Mouse (Mus musculus) embryonic facial prominence, embryonic 14.5 days (tissue): ENCODE measurements around the gene Cfap97. TPM values are rescaled to one million over a fixed set of nuclear protein-coding genes. Genes with fewer than 3 reads are reported as not detected.

Experiments used
- ATAC-seq: fragments of 200-750 bp; cut with Nextera tagmentation; 2 replicates; pipeline ENCODE4 v1.8.0; 2017; ENCODE audit warnings: low read depth, moderate number of reproducible peaks, moderate TSS enrichment
- DNase-seq: peaks from one replicate; pipeline ENCODE4 v3.0.0-alpha.2; 2015; ENCODE audit warnings: low spot score
- H3K27ac ChIP-seq: fragments of 300-500 bp; sonication (generic); replicated peaks from 2 replicates; pipeline ENCODE4 v1.5.1; 2014; ENCODE audit warnings: low read depth, mild to moderate bottlenecking, low read length, moderate library complexity
- H3K27me3 ChIP-seq: fragments of 300-500 bp; sonication (generic); replicated peaks from 2 replicates; pipeline ENCODE4 v1.6.1; 2014; ENCODE audit warnings: low read length; ENCODE audit not compliant: control insufficient read depth, insufficient read depth
- H3K36me3 ChIP-seq: fragments of 300-500 bp; sonication (generic); 2 replicates; pipeline ENCODE4 v1.6.1; 2014; ENCODE audit warnings: low read length, mixed read lengths; ENCODE audit not compliant: control insufficient read depth, insufficient read depth
- H3K4me1 ChIP-seq: fragments of 300-500 bp; sonication (generic); 2 replicates; pipeline ENCODE4 v1.6.1; 2014; ENCODE audit warnings: antibody characterized with exemption, low read length; ENCODE audit not compliant: control insufficient read depth, insufficient read depth
- H3K4me2 ChIP-seq: fragments of 300-500 bp; sonication (generic); 2 replicates; pipeline ENCODE4 v1.6.1; 2014; ENCODE audit warnings: low read depth, mild to moderate bottlenecking, low read length, moderate library complexity, mixed read lengths
- H3K4me3 ChIP-seq: fragments of 300-500 bp; sonication (generic); 2 replicates; pipeline ENCODE4 v1.5.1; 2014; ENCODE audit warnings: low read depth, mild to moderate bottlenecking, low read length
- H3K9ac ChIP-seq: fragments of 300-500 bp; sonication (generic); 2 replicates; pipeline ENCODE4 v1.6.1; 2014; ENCODE audit warnings: low read depth, mild to moderate bottlenecking, low read length, moderate library complexity, mixed read lengths
- H3K9me3 ChIP-seq: fragments of 300-500 bp; sonication (generic); 2 replicates; pipeline ENCODE4 v1.6.1; 2016; ENCODE audit warnings: low read length; ENCODE audit not compliant: control insufficient read depth
- WGBS: fragments of 180-500 bp; shearing (Covaris S2); extraction: QIAGEN DNeasy Blood & Tissue Kit; methylation state at CpG from one replicate; pipeline ENCODE4 v1.1.7; 2014; 5-methylcytosine and 5-hydroxymethylcytosine counted together
- polyA plus RNA-seq: library from polyadenylated mRNA; unstranded; fragments of >200 nt; fragmentation: Nextera tagmentation; extraction: Ambion mirVana; gene quantifications from 2 replicates; pipeline ENCODE4 v1.2.1, GENCODE M21; 2014

The Cfap97 gene
- polyA plus RNA-seq, 1 experiment from 2014 or later = 22.9 TPM

DNA sequence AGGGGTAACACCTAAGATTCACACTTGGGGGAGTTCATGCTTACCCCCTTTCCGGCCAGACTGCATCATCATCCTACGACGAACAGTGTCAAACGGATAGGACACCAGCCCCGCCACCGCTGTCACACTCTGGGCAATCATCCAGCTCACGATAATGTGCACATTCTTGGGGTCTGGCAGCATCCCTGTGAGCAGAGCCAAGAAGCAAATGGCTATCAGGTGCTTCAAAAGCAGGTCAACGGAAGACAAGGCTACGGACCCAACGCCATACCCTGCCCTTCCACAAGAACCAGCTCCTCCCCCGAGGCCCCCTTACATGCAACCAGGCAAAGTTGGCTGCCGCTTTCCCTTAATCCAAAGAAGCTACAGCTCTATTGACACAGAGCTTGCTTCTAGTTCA lies 56.8 kb downstream of the Cfap97 start:
- WGBS = 56% methylated on average over 12 of the region's 12 CpGs
- Histone ChIP-seq H3K27me3 (no peaks in the 10 kb centered on the region), H3K4me3 (peak overlapping the region; percentile 93), H3K4me1 (peaks cover 21% of the 10 kb centered on the region), H3K36me3 (peaks cover 54% of the 10 kb centered on the region), H3K9me3 (no peaks in the 10 kb centered on the region), H3K4me2 (peak overlapping the region; percentile 81), H3K27ac (no peak overlapping the region), H3K9ac (0 out of 2 replicates have a peak overlapping the region, but pooled peaks have one; percentile 6)
- ATAC-seq (no peak), DNase-seq (peak; percentile 41)

GRCm38 (mm10) chr8:46209057-46209456 lies 57.5 kb downstream of the Cfap97 start:
- Histone ChIP-seq H3K9ac (peak overlapping the region; percentile 93), H3K36me3 (peaks cover 47% of the 10 kb centered on the region), H3K4me2 (peak overlapping the region; percentile 81), H3K9me3 (no peaks in the 10 kb centered on the region), H3K4me1 (peaks cover 21% of the 10 kb centered on the region), H3K27ac (no peak overlapping the region), H3K4me3 (peak overlapping the region; percentile 93), H3K27me3 (no peaks in the 10 kb centered on the region)
- WGBS = 52% methylated on average over 15 of the region's 15 CpGs
- ATAC-seq (no peak), DNase-seq (no peak)

- Histone ChIP-seq H3K4me2 (peak within 1 kb of the TSS; percentile 81), H3K4me1 (peaks cover 21% of the 10 kb centered on the region), H3K4me3 (peak within 1 kb of the TSS; percentile 93), H3K36me3 (peaks cover 34% of the 10 kb centered on the region), H3K27ac (peak within 1 kb of the TSS; percentile 96), H3K9me3 (no peaks in the 10 kb centered on the region), H3K9ac (peak within 1 kb of the TSS; percentile 93), H3K27me3 (no peaks in the 10 kb centered on the region)
- peak; percentile 99 for ATAC-seq
- DNase-seq = peak; percentile 97
- 1% methylated on average over 19 of the region's 84 CpGs for WGBS
Observed at GRCm38 (mm10) chr8:46210404-46211315, 59.1 kb downstream of the Cfap97 start, which contains the start of gene Slc25a4. TSS of gene Slc25a4 (minus strand) at chr8:46211284.

GRCm38 (mm10) chr8:46211611-46212071 lies 60.1 kb downstream of the Cfap97 start:
- H3K27ac ChIP-seq = peak overlapping the region; percentile 96
- no peaks in the 10 kb centered on the region for H3K9me3 ChIP-seq
- H3K27me3 ChIP-seq = no peaks in the 10 kb centered on the region
- H3K4me2 ChIP-seq = peak overlapping the region; percentile 81
- WGBS = 8% methylated on average over 13 of the region's 13 CpGs
- peaks cover 28% of the 10 kb centered on the region for H3K36me3 ChIP-seq
- H3K4me3 ChIP-seq = peak overlapping the region; percentile 93
- peak overlapping the region; percentile 93 for H3K9ac ChIP-seq
- no peak for DNase-seq
- ATAC-seq = no peak
- peaks cover 21% of the 10 kb centered on the region for H3K4me1 ChIP-seq

GRCm38 (mm10) chr8:46212194-46212593 lies 60.6 kb downstream of the Cfap97 start:
- no peaks in the 10 kb centered on the region for H3K27me3 ChIP-seq
- 50% methylated on average over 7 of the region's 7 CpGs for WGBS
- H3K4me3 ChIP-seq = no peak overlapping the region
- DNase-seq (no peak), ATAC-seq (no peak)
- no peak overlapping the region for H3K9ac ChIP-seq
- no peak overlapping the region for H3K27ac ChIP-seq
- peaks cover 22% of the 10 kb centered on the region for H3K36me3 ChIP-seq
- H3K9me3 ChIP-seq = no peaks in the 10 kb centered on the region
- peaks cover 17% of the 10 kb centered on the region for H3K4me1 ChIP-seq
- 0 out of 2 replicates have a peak overlapping the region, but pooled peaks have one; percentile 81 for H3K4me2 ChIP-seq

DNA sequence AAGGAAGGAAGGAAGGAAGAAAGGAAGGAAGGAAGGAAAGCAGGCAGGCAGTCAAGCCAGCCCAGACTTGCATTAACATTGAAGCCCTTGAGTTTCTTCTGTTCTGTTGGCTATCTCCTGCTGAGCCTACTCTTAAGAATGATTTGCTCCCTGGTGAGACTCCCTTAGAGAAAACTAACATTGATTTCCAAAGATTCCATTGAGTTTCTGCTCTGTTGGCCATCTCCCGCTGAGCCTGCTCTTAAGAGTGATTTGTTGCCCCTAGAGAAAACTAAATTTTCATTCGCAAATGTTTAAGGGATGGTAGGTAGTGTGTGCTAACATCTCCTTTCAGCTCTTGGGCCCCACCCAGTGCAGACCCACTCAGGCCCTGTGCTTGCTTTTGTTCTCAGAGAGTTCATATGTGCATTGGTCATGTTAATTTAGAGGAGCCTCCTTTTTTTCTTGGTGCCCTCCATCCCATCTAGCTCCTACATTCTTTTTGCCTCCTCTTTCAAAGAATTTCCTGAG lies 62.5 kb downstream of the Cfap97 start:
- H3K4me1 ChIP-seq = peaks cover 8% of the 10 kb centered on the region
- WGBS = 36% methylated on average over 2 of the region's 2 CpGs
- H3K9me3 ChIP-seq = no peaks in the 10 kb centered on the region
- H3K27ac ChIP-seq = no peak overlapping the region
- ATAC-seq (no peak), DNase-seq (no peak)
- H3K36me3 ChIP-seq = peaks cover 4% of the 10 kb centered on the region
- no peak overlapping the region for H3K4me3 ChIP-seq
- no peak overlapping the region for H3K9ac ChIP-seq
- no peak overlapping the region for H3K4me2 ChIP-seq
- H3K27me3 ChIP-seq = no peaks in the 10 kb centered on the region

DNA sequence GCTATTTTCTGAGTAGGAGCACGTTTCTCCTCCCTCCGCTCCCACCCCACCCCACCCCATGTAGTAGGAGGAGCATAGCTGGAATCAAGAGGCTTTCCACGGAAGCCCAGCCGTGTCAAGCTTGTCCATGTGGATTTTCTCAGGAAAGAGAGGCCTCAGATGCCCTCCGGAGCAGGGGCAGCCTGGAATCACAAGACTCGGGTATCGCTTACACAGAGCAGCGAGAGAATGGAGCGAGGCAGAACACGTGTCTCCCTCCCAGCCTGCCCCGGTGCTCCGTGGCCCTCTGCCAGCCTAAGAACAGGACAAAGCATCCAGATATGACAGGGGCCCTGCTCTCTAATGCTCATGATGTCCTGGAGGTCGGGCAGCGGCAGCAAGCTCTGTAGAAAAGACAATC lies 65.3 kb downstream of the Cfap97 start:
- Histone ChIP-seq H3K27me3 (no peaks in the 10 kb centered on the region), H3K4me3 (peak overlapping the region; percentile 35), H3K36me3 (no peaks in the 10 kb centered on the region), H3K27ac (peak overlapping the region; percentile 34; the same call in 1 of the 2 replicates), H3K4me2 (peak overlapping the region; percentile 56), H3K9ac (peak overlapping the region; percentile 60), H3K4me1 (no peaks in the 10 kb centered on the region), H3K9me3 (no peaks in the 10 kb centered on the region)
- ATAC-seq = peak; percentile 91
- under 1% methylated on average over 14 of the region's 14 CpGs for WGBS
- DNase-seq = peak; percentile 91

DNA sequence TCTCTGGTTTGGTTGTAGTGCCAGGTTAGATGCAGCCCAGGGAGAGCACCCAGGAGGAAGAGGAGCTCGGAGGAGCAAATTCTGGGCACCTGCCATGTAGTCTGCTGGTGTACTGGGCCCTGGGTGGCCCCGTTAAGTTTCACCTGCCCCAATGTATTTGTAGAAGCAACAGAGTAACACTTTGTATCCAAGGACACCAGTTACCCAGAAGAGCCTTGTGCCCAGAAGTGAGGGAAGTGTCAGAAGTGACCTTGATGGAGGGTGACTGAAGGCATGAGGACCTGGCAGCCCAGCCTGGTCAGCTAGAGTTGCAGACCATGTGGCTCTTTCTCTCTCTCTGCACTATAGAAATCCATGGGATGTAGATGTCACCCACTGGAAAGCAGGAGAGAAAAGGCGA lies 69.0 kb downstream of the Cfap97 start:
- H3K27me3 ChIP-seq = no peaks in the 10 kb centered on the region
- H3K4me1 ChIP-seq = no peaks in the 10 kb centered on the region
- no peaks in the 10 kb centered on the region for H3K9me3 ChIP-seq
- H3K27ac ChIP-seq = no peak overlapping the region
- no peak overlapping the region for H3K4me3 ChIP-seq
- no peaks in the 10 kb centered on the region for H3K36me3 ChIP-seq
- H3K4me2 ChIP-seq = no peak overlapping the region
- 78% methylated on average over 3 of the region's 3 CpGs for WGBS
- ATAC-seq (no peak), DNase-seq (no peak)
- H3K9ac ChIP-seq = no peak overlapping the region
